Mouse (Mus musculus): ENCODE results near the gene Nubp2.

- TF ChIP-seq CTCF (conservative IDR thresholded peaks at IDR 0.05 in 1 of 2, IDR thresholded peaks at IDR 0.05 in 1 of 2; ENCODE audit: low read depth in 2 of 2, low read length in 2 of 2) (no peak), POLR2A (IDR thresholded peaks at IDR 0.05; ENCODE audit: low read depth, low read length) (no peak), KAT2A (IDR thresholded peaks at IDR 0.05; ENCODE audit: insufficient replicate concordance, low read length) (no peak), TCF12 (IDR thresholded peaks at IDR 0.05; ENCODE audit: low read depth, low read length) (no peak)
Observed at GRCm38 (mm10) chr17:24885356-24886133, 604 bp downstream of the Nubp2 start.
